Mouse (Mus musculus) layer of hippocampus, postnatal 14 days (tissue): ENCODE measurements around the gene Rnpepl1. TPM values are rescaled to one million over a fixed set of nuclear protein-coding genes. Genes with fewer than 3 reads are reported as not detected.
A peak's percentile ranks its signal among the peaks of the same experiment; 100 is the strongest.
"Not testable (repeated sequence)": the region's sequence is repeated elsewhere in the genome, so short reads cannot be mapped to it uniquely, and the experiment has no call there.

Experiments
- DNase-seq, 2 experiments: peaks; one replicate each; pipeline ENCODE4 v3.0.0; 2021 to 2022; ENCODE audit warnings: low spot score in 2 of 2, mixed read lengths in 1 of 2
- total RNA-seq, 2 experiments: library from RNA; stranded (reverse); gene quantifications; 2 replicates each; pipeline ENCODE4 v1.2.3; 2021

Gene Rnpepl1
- total RNA-seq, 2 experiments from 2014 or later: 40.1 to 46.9 TPM

DNA sequence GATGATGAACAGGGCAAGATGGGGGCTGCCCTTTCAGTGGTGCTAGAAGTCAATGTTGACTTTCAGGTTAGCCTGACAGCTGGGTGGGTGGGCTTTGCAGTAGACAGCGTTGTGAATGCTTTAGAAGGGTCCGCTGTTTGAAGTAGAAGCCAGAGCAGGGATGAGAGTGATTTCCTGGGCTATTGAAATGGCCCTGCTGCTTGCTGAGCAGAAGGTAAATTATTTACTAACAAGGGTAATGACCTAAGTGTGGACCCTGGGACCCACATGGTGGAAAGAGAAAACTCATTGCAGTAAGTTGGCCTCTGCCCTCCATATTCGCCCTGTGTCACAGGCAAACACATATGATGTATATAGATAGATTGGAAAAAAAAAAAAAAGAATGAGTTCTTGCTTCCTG lies 25.9 kb downstream of the Rnpepl1 start:
- DNase-seq: no peak

DNA sequence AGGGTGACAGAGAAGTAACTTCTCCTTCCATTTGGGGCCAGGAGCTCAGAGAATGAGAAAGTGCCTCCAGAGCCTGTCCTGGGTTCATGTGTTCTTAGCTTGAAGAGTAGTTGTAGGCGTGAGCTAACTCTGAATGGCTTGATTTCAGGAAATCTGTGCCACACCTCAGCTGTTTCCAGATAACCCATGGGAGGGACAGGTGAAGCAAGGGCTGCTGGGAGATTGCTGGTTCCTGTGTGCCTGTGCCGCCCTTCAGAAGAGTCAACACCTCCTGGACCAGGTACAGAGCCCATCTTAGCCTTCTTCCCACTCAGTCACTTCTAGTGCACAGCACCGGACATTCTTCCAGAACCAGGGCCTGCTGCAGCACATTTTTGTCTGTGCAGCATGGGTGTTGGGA lies 27.2 kb downstream of the Rnpepl1 start:
- DNase-seq: no peak

DNA sequence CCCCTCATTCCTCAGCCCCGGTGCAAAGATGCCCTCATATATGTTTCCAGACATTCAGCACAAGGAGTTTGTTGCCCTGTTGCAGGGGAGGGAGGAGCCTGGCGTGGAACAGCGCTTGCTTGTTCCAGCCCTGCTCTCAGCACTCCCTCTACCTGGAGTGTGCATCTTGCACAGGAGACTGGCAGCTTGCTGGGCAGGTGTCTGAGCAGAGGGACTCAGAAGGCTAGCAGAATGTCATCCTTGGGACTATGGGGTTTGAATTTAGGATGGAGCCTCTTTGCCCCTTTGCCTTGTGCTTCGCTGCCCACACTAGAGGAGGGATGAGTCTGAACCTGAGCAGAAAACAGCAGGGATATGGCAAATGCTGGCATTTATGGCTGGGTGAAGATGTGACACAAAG lies 29.2 kb downstream of the Rnpepl1 start:
- no peak for DNase-seq

DNA sequence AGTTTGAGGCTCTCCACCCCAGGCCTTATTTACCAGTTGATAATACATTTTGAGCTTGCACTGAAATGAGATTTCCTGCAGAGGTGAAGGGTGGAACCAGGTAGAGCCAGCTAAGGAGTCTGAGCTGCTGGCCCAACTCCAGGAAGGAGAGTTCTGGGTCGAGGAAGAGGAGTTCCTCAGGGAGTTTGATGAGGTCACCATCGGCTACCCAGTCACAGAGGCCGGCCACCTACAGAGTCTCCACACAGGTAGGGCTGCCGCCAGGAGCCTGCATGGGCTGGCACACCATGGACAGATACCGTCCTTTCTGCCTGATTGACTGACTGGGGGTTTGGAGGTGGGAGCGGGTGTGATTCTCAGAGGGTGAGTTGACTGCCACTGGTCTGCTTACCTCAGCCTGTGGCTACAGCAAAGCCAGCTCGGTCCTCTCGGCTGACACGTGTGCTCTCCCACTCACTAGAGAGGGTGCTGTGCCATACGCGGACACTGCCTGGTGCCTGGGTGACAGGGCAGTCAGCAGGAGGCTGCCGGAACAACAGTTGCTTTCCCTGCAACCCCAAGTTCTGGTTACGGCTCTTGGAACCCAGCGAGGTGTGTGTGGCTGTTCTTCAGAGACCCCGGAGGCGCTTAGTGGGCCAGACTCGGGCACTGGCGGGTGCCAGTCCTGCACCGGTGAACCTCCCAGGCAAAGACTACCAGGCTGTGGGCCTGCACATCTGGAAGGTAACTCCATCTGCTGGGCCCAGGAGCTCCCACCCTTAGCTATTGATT lies 32.8 kb downstream of the Rnpepl1 start:
- DNase-seq: no peak

DNA sequence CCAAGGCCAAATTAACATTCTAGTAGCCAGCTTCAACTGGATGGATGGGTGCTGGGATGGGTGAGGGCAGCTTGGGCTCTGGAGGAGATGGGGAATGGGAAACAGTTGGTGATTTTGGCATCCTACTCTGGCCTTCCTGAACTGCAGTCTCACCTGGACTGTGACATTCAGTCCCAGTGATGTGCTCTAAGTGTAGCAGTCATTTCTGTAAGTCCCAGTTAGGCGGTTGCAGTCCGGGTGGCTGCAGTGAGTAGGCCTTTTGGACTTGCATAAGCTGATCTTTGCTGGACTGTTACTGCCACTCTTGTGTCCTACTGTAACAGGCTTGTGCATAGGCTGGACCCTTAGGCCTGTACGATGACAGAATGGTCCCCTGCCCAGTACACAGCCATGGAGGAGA lies 37.4 kb downstream of the Rnpepl1 start:
- no peak for DNase-seq

DNA sequence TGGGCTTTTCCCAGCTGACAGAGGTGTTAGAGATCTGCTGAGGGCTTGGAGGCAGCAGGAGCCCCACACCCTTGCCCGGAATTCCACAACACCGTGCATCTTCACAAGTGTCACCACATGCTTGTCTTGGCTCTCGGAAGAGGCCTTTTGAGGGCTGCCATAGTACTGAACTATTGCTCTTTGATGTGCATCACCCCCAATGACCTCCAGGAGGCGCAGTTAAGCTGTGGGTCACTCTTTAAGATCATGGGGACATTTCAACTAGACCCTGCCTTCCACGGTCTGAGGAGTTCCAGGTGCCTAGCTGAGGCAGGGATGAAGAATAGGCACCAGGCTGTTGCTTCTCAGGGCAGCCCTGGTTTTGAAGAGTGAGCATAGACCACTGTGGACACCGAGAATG lies 38.8 kb downstream of the Rnpepl1 start:
- DNase-seq: no peak

DNA sequence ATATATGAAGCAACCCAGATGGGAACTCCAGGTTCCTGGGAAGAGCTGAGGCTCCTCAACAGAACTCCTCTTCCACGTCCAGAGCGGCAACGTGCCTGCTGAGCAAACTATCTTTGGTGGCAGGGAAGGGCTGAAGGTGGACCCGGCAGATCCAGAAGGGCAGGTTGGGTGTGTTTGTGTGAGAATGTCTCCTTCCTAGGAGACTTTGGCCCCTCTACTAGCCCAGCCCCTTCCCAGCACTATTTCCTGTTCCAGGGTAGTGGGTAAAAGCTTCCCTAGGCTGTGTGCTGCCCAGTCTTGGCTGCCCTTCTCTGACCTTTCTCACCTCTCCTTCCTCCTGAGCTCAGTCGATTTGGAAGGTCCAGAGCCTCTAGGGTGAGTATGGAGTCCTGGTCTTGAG lies 40.0 kb downstream of the Rnpepl1 start, which contains the start of gene Gpr35:
TSS of gene Gpr35 (plus strand) at position 259 of the 400 bp plus-strand sequence.
- no peak for DNase-seq

DNA sequence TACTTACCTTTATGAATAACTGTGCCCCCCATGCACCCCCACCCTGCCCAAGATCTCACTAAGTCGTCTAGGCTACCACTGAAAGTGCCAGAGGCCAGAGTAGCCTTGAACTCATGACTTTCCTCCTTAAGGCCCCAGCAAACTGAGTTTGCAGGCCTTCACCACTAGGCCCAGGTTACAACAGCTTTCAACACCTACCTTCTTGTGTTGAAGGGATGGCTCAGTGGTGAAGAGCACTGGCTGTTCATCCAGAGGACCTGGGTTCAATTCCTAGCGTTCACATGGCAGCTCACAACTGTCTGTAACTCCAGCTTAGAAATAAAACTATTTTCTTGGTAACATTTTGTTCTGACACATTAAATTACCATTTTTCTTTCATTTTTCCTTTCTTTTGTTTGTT lies 43.1 kb downstream of the Rnpepl1 start:
- no peak for DNase-seq

DNA sequence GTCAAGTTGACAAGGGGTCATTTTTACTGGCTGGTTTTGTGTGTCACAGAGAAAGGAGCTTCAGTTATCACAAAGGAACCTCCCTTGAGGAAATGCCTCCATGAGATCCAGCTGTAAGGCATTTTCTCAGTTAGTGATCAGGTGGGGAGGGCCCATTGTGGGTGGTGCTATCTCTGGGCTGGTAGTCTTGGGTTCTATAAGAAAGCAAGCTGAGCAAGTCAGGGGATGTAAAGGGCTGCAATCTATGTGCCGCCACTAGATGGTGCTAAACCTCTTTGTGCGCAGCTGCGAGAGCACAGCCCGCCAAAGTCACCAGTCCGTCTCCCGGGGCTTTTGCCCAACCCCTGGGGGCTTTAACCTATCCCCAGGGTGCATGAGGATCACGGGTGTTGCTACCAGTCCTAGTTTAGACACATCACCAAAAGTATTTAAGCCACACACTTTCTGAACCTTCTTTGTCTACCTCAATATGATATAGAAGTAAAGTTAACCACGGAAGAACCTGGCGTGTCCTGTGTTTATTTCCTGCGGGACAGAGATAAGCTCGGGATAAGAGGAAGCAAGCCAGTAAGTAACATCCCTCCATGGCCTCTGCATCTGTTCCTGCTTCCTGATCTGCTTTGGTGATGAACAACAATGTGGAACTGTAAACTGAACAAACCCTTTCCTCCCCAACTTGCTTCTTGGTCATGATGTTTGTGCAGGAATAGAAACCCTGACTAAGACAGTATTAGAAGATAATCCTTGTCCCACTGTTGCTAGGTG lies 46.2 kb downstream of the Rnpepl1 start:
- peak; percentile 58 to 72 for DNase-seq

DNA sequence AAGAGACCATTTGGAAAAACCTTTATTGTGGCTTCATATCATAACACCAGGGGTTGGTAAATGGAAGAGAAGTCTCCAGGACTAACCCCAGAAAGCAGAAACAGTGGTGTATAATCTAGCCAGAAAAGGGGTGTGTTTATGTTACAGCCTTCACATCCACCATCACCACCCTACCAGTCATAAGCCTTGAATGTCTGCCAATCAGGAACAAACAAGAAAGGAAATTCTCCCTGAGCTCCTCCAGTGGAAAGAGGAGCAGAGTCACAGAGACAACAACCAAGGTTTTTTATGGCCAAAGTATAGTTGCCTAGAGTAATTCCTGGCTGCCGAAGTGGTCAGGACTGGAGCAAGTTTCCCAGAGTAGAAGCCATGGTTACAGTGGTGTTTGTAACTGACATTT lies 48.4 kb downstream of the Rnpepl1 start:
- DNase-seq: no peak

DNA sequence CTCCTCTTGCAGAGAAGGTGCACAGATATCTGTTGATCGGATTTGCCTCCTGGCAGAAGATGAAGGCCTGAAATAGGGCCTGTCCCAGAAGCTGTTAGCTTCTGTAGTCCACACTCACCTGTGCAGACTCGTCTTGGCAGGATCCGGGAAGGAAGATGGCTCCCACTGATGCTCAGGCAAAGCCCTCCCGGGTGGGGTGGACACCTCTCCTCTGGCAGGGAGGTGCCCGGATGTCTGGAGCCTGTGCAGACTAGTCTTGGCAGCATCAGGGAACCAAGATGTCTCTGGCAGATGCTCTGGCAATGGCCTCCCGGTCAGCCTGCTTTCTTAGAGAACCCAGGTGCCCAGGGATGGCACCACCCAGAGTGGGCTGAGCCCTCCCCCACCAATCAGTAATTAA lies 60.2 kb downstream of the Rnpepl1 start:
- not testable (repeated sequence) for DNase-seq

DNA sequence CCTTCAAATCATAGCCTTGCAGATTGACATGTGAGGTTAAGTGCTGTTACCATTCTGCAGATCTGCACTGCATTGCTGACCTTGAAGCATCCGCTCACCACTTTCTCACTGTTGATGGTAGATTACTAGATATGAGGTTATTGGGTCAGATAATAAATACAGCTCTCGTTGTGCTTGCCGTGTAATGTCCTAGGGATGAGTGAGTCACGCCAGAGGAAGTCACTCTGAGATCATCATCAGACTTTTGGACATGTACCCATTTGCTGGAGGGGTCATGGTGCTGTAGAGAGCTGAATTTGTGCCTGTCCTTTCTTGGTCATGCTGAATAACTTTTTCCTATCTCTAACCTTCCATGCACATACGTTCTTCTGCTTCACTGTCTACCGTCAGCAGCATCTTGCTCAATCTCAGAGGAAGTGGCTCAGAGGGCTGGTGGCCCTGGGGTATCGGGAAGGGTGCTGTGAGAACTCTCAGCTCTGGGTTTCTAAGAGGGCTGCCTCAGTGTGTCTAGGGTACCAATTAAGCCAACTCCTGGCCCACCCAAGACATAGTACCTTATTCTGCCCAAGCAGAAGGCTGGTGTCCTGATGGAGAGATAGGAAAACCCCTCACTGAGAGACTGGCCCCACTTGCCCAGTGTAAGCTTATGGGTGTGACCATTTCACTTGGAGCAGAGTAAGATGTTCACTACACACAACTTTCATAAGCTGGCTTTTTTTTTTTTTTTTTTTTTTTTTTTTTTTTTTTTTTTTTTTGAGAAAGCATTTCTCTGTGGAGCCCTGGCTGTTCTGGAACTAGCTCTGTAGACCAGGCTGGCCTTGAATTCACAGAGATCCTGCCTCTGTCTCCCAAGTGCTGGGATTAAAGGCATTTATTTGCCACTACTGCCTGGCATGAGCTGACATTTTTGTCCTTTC lies 61.6 kb downstream of the Rnpepl1 start:
- DNase-seq: no peak

DNA sequence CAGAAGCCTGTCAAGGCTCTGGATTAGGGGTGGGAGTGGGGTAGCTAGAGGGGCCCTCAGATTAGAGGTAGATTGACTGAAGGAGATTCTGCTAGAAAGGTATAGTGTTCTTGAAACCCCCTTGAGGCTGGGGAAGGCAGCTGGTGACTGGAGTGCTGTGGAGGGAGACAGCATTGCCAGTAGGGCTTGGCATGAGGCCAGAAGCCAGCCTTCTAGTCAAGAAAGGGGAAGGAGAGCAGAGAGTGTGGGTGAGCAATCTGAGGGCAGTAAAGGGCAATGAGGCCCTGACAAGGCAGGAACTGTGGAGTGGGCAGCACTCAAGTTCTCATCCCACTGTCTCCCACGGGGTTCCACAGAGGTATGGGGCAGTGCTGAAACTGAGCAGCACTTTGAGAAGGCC lies 62.3 kb downstream of the Rnpepl1 start:
- peak in 1 of 2 experiments; percentile 27 for DNase-seq

Other genes with a start within 250 kb of the Rnpepl1 start
- 100 to 1,000 TPM; 140 to 150 TPM for gene Gpc1, start 79.1 kb upstream of the Rnpepl1 start, total RNA-seq
- gene Ankmy1, start 7.9 kb upstream of the Rnpepl1 start, total RNA-seq: under 1 TPM; 0.19 to 0.25 TPM
- gene Dusp28, start 3.8 kb upstream of the Rnpepl1 start, total RNA-seq: 1 to 10 TPM; 8.1 to 9.6 TPM
- gene Capn10, start 23.6 kb downstream of the Rnpepl1 start, total RNA-seq: 10 to 100 TPM; 45.5 to 51.1 TPM
- 1 to 10 TPM in 1 of 2 experiments, under 1 TPM in 1; 0.45 to 1.0 TPM for gene Gpr35, start 40.1 kb downstream of the Rnpepl1 start, total RNA-seq
- not detected for gene Aqp12, start 95.6 kb downstream of the Rnpepl1 start, total RNA-seq
- gene Kif1a, start 191.2 kb downstream of the Rnpepl1 start, total RNA-seq: 100 to 1,000 TPM; 709 to 747 TPM
- gene Agxt, start 224.5 kb downstream of the Rnpepl1 start, total RNA-seq: not detected